Mouse (Mus musculus) forebrain, embryonic 15.5 days (tissue): ENCODE measurements at regions not wholly inside any gene's neighbourhood (a gene's known extent, or its start where the extent isn't known, plus 50 kb on each side); places are given as distances from the start of the nearest gene placed in this dataset.

Experiments used
- ATAC-seq: fragments of 200-750 bp; cut with Nextera tagmentation; replicated peaks from 2 replicates; pipeline ENCODE4 v1.8.0; 2017; ENCODE audit warnings: mild to moderate bottlenecking, moderate TSS enrichment, moderate library complexity
- H3K27ac ChIP-seq: fragments of 300-500 bp; sonication (generic); replicated peaks from 2 replicates; pipeline ENCODE4 v1.5.1; 2015; ENCODE audit warnings: mild to moderate bottlenecking, inconsistent platforms
- H3K27me3 ChIP-seq: fragments of 300-500 bp; sonication (generic); 2 replicates; pipeline ENCODE4 v1.6.1; 2015; ENCODE audit warnings: inconsistent platforms
- H3K36me3 ChIP-seq: fragments of 300-500 bp; sonication (generic); 2 replicates; pipeline ENCODE4 v1.6.1; 2015; ENCODE audit warnings: mild to moderate bottlenecking, inconsistent platforms
- H3K4me1 ChIP-seq: fragments of 300-500 bp; sonication (generic); 2 replicates; pipeline ENCODE4 v1.6.1; 2015; ENCODE audit warnings: inconsistent platforms
- H3K4me2 ChIP-seq: fragments of 300-500 bp; sonication (generic); replicated peaks from 2 replicates; pipeline ENCODE4 v1.6.1; 2015; ENCODE audit warnings: mild to moderate bottlenecking, inconsistent platforms
- H3K4me3 ChIP-seq: fragments of 300-500 bp; sonication (generic); 2 replicates; pipeline ENCODE4 v1.5.1; 2015; ENCODE audit warnings: mild to moderate bottlenecking, inconsistent platforms
- H3K9ac ChIP-seq: fragments of 300-500 bp; sonication (generic); replicated peaks from 2 replicates; pipeline ENCODE4 v1.6.1; 2015; ENCODE audit warnings: mild to moderate bottlenecking, inconsistent platforms
- H3K9me3 ChIP-seq: fragments of 300-500 bp; sonication (generic); 2 replicates; pipeline ENCODE4 v1.6.1; 2016; ENCODE audit warnings: inconsistent platforms
- WGBS: fragments of 180-500 bp; shearing (Covaris S2); methylation state at CpG from one replicate; pipeline ENCODE4 v1.1.7; 2015; ENCODE audit warnings: mixed read lengths; 5-methylcytosine and 5-hydroxymethylcytosine counted together

DNA sequence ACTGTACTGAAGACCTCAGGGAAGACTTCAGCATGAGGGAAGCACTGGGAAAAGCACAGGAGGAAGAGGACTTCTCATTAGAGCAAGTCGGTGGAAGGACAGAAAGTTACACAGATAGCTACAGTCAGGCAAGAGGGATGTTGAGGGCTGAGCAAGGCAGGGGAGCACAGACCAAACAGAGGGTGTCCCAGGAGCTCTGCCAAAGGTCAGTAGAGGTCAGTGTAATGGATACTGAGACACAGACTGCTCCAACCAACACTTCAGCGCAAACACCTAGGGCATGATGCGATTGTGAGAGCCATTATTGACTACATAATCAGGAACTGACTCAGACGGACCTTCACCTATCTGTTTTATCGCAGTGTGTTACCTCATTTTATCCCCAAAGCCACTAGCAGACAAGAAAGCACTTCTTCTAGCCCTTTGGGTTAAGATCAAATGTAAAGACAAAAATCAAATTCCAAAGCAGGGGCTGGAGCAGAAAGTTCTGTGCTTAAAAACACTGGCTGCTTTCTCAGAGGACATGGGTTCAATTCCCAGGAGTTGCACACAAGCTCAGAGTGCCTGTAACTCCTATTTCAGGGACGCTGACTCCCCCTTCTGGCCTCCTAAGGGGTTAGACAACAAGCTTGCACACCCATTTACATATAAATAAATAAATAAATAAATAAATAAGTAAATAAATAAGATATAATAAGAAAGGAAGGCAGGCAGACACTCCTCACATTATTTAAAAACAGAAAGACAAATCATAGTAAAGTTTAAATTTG lies 197.3 kb upstream of the Trib2 start:
- Histone ChIP-seq H3K4me1 (peaks cover 8% of the 10 kb centered on the region), H3K27ac (no peak overlapping the region)
- 87% methylated on average over 6 of the region's 6 CpGs for WGBS

GRCm38 (mm10) chr12:16013354-16013753 lies 196.6 kb upstream of the Trib2 start:
- Histone ChIP-seq H3K4me3 (no peak overlapping the region), H3K36me3 (no peaks in the 10 kb centered on the region), H3K9ac (no peak overlapping the region), H3K4me2 (no peak overlapping the region), H3K9me3 (no peaks in the 10 kb centered on the region), H3K27me3 (no peaks in the 10 kb centered on the region), H3K4me1 (peaks cover 12% of the 10 kb centered on the region), H3K27ac (no peak overlapping the region)
- WGBS = 82% methylated on average over 2 of the region's 2 CpGs
- ATAC-seq = no peak

More for the DNA sequence above, 197.3 kb upstream of the Trib2 start:
- H3K36me3 ChIP-seq = no peaks in the 10 kb centered on the region
- no peak overlapping the region for H3K9ac ChIP-seq
- H3K27me3 ChIP-seq = no peaks in the 10 kb centered on the region
- no peak overlapping the region for H3K4me3 ChIP-seq
- no peak for ATAC-seq
- H3K9me3 ChIP-seq = no peaks in the 10 kb centered on the region
- no peak overlapping the region for H3K4me2 ChIP-seq

- no peaks in the 10 kb centered on the region for H3K9me3 ChIP-seq
- H3K9ac ChIP-seq = no peak overlapping the region
- H3K4me3 ChIP-seq = no peak overlapping the region
- H3K4me1 ChIP-seq = peaks cover 12% of the 10 kb centered on the region
- H3K27ac ChIP-seq = no peak overlapping the region
- H3K4me2 ChIP-seq = no peak overlapping the region
- H3K27me3 ChIP-seq = no peaks in the 10 kb centered on the region
- 67% methylated on average over 4 of the region's 4 CpGs for WGBS
- no peaks in the 10 kb centered on the region for H3K36me3 ChIP-seq
- ATAC-seq = no peak
These were observed 195.4 kb upstream of the Trib2 start for GRCm38 (mm10) chr12:16012081-16012480.

DNA sequence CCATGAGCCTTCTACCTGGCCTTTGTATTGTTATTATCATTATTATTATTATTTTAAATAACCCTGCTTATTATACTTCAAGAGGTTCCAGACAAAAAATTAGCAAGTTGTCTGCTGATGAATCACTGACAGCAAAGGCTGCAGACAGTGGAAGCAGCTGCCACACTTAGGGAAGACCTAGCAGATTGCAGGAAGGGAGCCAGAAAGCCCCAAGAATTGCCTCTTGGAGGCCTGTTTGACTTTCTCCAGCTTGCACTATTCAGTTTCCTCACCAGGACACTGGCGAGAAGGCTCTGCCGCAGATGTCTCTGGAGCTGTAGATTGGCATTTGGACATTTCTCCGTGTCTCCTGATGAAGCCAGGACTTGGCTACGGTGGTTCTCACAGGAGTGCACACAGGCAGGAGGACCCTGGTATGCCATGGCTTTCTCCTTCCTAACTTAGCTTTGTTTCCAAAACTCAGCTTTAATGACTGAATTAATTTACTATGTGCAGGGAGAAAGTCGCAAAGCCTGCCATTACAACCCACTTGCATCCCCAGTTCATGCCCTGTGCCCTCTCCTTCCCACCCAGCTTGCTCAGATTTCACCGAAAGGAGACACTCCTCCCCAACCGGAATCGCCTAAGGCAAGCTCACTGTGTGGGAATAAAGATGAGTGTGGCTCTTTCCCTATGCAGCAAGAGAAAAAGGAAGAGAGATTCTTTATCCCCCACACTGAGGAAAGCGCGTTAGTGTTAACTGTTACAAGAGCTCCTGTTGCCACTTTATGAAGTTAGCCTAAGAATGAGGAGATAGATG lies 193.3 kb upstream of the Trib2 start:
- H3K4me2 ChIP-seq = no peak overlapping the region
- H3K9me3 ChIP-seq = no peaks in the 10 kb centered on the region
- ATAC-seq = peak; percentile 23; the same call in 1 of the 2 replicates
- no peaks in the 10 kb centered on the region for H3K27me3 ChIP-seq
- no peak overlapping the region for H3K9ac ChIP-seq
- WGBS = 68% methylated on average over 10 of the region's 10 CpGs
- H3K4me3 ChIP-seq = no peak overlapping the region
- no peak overlapping the region for H3K27ac ChIP-seq
- H3K36me3 ChIP-seq = no peaks in the 10 kb centered on the region
- H3K4me1 ChIP-seq = peaks cover 12% of the 10 kb centered on the region

- WGBS = 30% methylated on average over 3 of the region's 3 CpGs
- Histone ChIP-seq H3K4me3 (no peak overlapping the region), H3K9me3 (no peaks in the 10 kb centered on the region), H3K4me1 (peaks cover 12% of the 10 kb centered on the region), H3K36me3 (no peaks in the 10 kb centered on the region), H3K4me2 (no peak overlapping the region), H3K27me3 (no peaks in the 10 kb centered on the region), H3K27ac (0 out of 2 replicates have a peak overlapping the region, but pooled peaks have one; percentile 42), H3K9ac (no peak overlapping the region)
- ATAC-seq = peak; percentile 63; the same call in 1 of the 2 replicates
These were observed 192.2 kb upstream of the Trib2 start for GRCm38 (mm10) chr12:16008763-16009515.

GRCm38 (mm10) chr12:16008261-16008660 lies 191.5 kb upstream of the Trib2 start:
- no peaks in the 10 kb centered on the region for H3K9me3 ChIP-seq
- no peak overlapping the region for H3K4me3 ChIP-seq
- 86% methylated on average over 4 of the region's 4 CpGs for WGBS
- H3K27me3 ChIP-seq = no peaks in the 10 kb centered on the region
- H3K4me2 ChIP-seq = no peak overlapping the region
- peaks cover 12% of the 10 kb centered on the region for H3K4me1 ChIP-seq
- no peak for ATAC-seq
- no peak overlapping the region for H3K9ac ChIP-seq
- H3K27ac ChIP-seq = no peak overlapping the region
- H3K36me3 ChIP-seq = no peaks in the 10 kb centered on the region

DNA sequence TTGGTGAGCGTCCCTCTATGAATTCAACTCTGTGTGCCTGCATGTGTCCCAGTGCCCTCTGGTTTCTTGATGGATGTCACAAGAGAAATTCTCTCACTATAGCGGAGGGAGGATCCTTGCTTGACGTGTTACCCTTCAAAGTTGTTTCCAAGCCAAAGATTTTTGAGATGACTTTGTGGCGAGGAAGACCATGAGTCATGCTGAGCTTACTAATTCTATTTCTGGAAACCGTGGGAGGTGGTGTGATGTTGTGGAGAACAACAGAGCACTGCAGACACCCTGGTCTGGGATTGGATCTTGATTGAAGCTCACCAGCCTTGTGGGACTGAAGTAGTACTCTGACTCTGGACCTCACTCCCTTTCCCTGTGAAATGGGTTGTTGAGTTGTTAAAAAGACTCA lies 190.0 kb upstream of the Trib2 start:
- Histone ChIP-seq H3K4me3 (no peak overlapping the region), H3K9ac (no peak overlapping the region), H3K27ac (no peak overlapping the region), H3K4me2 (no peak overlapping the region), H3K9me3 (no peaks in the 10 kb centered on the region), H3K36me3 (no peaks in the 10 kb centered on the region), H3K27me3 (no peaks in the 10 kb centered on the region), H3K4me1 (peaks cover 12% of the 10 kb centered on the region)
- ATAC-seq = no peak
- WGBS = 91% methylated on average over 5 of the region's 5 CpGs

GRCm38 (mm10) chr12:16006286-16006685 lies 189.6 kb upstream of the Trib2 start:
- Histone ChIP-seq H3K4me3 (no peak overlapping the region), H3K4me2 (no peak overlapping the region), H3K9ac (no peak overlapping the region), H3K27me3 (no peaks in the 10 kb centered on the region), H3K9me3 (no peaks in the 10 kb centered on the region), H3K36me3 (no peaks in the 10 kb centered on the region), H3K27ac (no peak overlapping the region), H3K4me1 (peaks cover 12% of the 10 kb centered on the region)
- no peak for ATAC-seq
- 94% methylated on average over 5 of the region's 5 CpGs for WGBS

- Histone ChIP-seq H3K9me3 (no peaks in the 10 kb centered on the region), H3K9ac (no peak overlapping the region), H3K27ac (no peak overlapping the region), H3K36me3 (no peaks in the 10 kb centered on the region), H3K4me3 (no peak overlapping the region), H3K27me3 (no peaks in the 10 kb centered on the region), H3K4me2 (no peak overlapping the region), H3K4me1 (no peaks in the 10 kb centered on the region)
- ATAC-seq = no peak
- WGBS = 93% methylated on average over 7 of the region's 7 CpGs
These were observed 185.1 kb upstream of the Trib2 start for GRCm38 (mm10) chr12:16001811-16002210.

DNA sequence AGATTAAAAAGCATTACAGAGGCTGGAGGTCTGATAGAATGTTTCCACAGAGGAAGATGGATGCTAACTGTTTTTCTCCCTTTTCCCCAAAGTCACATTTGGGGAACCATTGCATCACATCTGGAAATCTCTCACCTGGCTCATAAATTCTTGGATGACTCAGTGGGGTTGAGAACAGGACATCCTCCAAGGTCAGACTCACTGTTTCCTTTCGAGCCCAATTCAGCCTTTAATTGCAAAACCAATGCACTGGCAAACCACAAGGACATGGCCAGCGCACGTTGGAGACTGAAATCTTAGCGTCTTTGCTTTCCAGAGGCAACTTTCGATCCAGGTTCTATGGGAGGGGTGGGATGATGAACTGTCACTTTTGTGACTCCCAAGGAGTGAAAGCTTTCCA lies 184.5 kb upstream of the Trib2 start:
- Histone ChIP-seq H3K9me3 (no peaks in the 10 kb centered on the region), H3K4me3 (no peak overlapping the region), H3K27ac (no peak overlapping the region), H3K4me1 (no peaks in the 10 kb centered on the region), H3K27me3 (no peaks in the 10 kb centered on the region), H3K4me2 (no peak overlapping the region), H3K36me3 (no peaks in the 10 kb centered on the region), H3K9ac (no peak overlapping the region)
- no peak for ATAC-seq
- 88% methylated on average over 5 of the region's 5 CpGs for WGBS

DNA sequence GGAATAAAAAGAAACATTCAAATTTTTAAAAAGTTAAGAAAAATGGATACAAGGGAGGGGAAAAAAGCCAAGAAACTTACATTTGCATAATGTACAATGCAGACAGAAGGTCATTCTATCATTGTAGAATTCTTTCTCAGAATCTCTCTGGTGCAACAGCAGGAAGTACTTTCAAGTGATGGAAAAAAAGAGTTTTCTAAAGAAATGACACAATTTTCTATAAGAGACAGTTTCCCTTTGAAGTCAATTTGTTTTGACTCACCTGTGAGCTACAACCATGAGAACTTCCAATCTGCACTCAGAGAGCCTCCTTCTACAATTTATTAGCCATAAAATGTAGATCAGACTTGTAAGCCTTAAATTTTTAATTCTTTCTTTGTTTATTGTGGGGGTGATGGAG lies 181.6 kb upstream of the Trib2 start:
- H3K9me3 ChIP-seq = no peaks in the 10 kb centered on the region
- no peak overlapping the region for H3K9ac ChIP-seq
- H3K4me1 ChIP-seq = no peaks in the 10 kb centered on the region
- H3K27ac ChIP-seq = no peak overlapping the region
- no peaks in the 10 kb centered on the region for H3K36me3 ChIP-seq
- ATAC-seq = no peak
- H3K4me3 ChIP-seq = no peak overlapping the region
- no peaks in the 10 kb centered on the region for H3K27me3 ChIP-seq
- no peak overlapping the region for H3K4me2 ChIP-seq

- Histone ChIP-seq H3K27me3 (no peaks in the 10 kb centered on the region), H3K9me3 (no peaks in the 10 kb centered on the region), H3K4me3 (no peak overlapping the region), H3K9ac (no peak overlapping the region), H3K27ac (no peak overlapping the region), H3K4me2 (no peak overlapping the region), H3K36me3 (no peaks in the 10 kb centered on the region), H3K4me1 (no peaks in the 10 kb centered on the region)
- ATAC-seq = no peak
- WGBS = 88% methylated on average over 3 of the region's 3 CpGs
These were observed 177.1 kb upstream of the Trib2 start for GRCm38 (mm10) chr12:15993866-15994265.
